Mouse (Mus musculus): ENCODE measurements around the gene Wfdc8.

DNA sequence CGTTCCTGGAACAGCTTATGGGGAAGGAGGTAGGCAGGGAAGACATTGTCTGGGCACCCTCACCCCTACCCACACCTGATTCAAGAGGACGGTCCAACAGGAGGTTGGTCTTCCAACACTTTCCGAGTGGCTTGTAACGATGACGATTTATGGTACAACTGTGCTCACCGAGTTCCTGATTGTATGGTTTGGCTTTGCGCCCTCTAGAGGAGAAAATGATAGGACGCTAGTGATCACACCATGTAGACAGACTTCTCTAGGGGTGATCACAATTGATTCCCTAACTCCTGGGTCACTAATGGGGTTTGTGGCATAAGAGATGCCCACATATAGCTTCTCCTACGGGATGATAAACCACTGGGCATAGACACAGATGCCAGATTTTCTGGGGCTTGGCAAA is 21.8 kb upstream of the Wfdc8 start:
- no peak for TF ChIP-seq CTCF (IDR thresholded peaks at IDR 0.05; ENCODE audit: control insufficient read depth, insufficient read depth, insufficient read length)
- no peak for TF ChIP-seq USF1 (IDR thresholded peaks at IDR 0.05; ENCODE audit: low read depth)
- no peak for TF ChIP-seq MAX (IDR thresholded peaks at IDR 0.05)

All from C2C12 (cell line).